Mouse (Mus musculus) mouse trophoblast stem cell (cell line): ENCODE data around the gene Armc7.
"Not testable (repeated sequence)": the region's sequence is repeated elsewhere in the genome, so short reads cannot be mapped to it uniquely, and the experiment has no call there.

Source experiments
- in situ Hi-C, 2 experiments: fragments of 300-500 bp; cut with MseI, MboI; formaldehyde crosslinking; loops; 2 replicates in 1 of 2; 3 replicates in 1 of 2; pipeline ENCODE4 v1.15.1; 2025

Gene Armc7

DNA sequence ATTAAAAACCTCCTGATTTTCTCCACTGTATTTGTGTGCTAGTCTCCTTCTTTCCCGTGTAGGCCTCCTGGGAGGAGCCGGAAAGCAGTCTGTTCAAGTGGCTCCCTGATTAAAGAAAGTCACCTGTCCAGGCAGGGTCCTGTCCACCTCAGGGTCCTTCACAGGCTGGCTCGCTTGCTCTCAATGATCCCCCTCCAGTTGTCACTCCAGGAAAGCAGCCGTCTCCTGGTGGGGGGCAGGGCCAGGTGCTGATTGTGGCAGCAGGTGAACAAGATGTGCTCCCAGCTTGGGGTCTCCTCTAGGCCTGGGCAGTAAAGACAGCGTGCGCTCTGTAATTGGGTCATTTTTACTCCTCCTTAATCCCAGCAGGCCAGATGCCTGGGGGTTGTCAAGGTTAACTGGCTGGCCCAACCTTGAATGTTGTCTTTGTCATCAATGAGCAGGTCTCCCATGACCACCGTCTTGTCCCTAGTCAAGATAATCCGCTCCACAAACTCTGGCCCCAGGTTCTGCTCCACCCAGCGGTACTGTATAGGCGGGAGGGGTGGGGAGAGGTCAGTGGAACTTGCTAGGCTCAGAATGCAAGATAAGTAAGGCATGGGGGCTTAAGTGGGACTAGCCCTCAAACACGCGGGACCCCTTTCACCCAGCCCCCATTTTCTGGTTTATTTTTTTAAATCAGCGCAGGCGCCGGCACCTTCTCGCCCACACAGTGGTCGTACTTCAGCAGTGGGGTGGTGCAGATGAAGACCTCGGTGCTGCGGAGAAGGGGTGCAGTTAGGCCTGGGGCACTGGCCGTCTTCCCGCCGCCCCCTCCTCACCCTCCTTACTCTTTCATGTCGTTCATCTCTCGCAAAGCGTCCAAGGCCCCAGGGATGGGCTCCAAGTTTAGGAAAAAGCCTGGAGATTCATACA is 15.2 kb downstream of the Armc7 start:
- in situ Hi-C loops: no loop called here

GRCm38 (mm10) chr11:115491356-115492083 is 16.1 kb downstream of the Armc7 start, which contains the start of gene Nt5c:
Nt5c (minus strand) TSS chr11:115491862.
- in situ Hi-C loops: no loop called here

DNA sequence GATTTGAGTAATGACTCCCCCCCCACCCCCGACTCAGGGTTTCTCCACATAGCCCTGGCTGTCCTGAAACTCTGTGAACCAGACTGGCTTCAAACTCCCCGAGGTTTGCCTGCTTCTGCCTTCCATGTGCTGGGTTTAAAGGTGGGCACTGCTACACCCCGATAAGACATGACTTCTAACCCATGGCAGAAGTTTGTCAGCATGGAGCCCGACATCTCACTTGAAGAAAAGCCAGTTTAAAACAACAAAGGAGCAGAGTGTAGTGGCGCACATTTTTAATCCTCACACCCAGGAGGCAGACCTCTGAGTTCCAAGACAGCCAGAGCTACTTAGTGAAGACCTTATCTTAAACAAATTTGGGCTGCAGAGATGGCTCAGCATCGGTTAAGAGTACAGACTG is 16.9 kb downstream of the Armc7 start:
- in situ Hi-C loops: no loop called here

- in situ Hi-C loops: not testable (repeated sequence)
Observed at GRCm38 (mm10) chr11:115496559-115496958, 21.1 kb downstream of the Armc7 start.

- in situ Hi-C loops: no loop called here
Observed at GRCm38 (mm10) chr11:115502636-115503035, 27.2 kb downstream of the Armc7 start.

- in situ Hi-C loops: no loop called here
Observed at GRCm38 (mm10) chr11:115506586-115506985, 31.1 kb downstream of the Armc7 start.

- in situ Hi-C loops: no loop called here
Observed at GRCm38 (mm10) chr11:115508061-115508460, 32.6 kb downstream of the Armc7 start.

GRCm38 (mm10) chr11:115509773-115510506 is 34.5 kb downstream of the Armc7 start:
- in situ Hi-C loops: no loop called here

DNA sequence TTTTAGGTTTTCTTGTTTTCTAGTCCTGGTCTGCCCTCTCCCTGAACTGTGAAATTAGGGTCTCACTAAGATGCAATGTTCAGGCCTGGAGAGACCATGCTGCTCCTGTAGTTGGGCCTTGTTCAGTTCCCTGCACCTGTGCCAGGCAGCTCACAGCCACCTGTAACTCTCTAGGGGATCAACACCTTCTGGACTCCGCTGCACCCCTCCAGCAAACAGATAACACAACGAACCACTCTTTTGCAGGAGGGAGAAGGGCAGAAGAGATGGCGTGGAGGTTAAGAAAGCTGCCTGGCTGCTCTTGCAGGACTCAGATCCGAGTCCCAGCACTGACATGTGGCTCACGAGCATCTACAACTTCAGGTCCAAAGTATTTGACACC is 35.0 kb downstream of the Armc7 start:
- in situ Hi-C loops: no loop called here

GRCm38 (mm10) chr11:115511121-115511520 is 35.7 kb downstream of the Armc7 start:
- in situ Hi-C loops: no loop called here

DNA sequence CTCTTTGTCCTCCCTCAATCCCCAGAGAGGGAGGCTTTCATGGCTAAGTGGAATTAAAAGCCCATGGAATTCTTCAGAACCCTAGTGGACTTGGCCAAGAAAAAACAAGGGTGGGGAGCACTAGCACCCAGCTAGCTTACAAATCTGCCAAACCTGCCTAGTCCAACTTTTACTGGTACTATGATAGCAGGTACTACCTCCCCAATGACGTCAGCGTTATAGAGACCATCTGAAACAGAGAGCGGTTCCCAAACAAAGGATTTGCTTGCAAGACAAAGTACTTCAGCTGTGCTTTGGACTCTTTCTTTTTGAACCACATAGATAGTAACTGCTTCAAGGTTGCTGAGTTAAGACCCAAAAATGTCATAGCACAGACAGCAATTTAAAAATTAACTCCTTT is 36.5 kb downstream of the Armc7 start:
- in situ Hi-C loops: no loop called here

GRCm38 (mm10) chr11:115512407-115513183 is 37.1 kb downstream of the Armc7 start:
- in situ Hi-C loops: no loop called here

DNA sequence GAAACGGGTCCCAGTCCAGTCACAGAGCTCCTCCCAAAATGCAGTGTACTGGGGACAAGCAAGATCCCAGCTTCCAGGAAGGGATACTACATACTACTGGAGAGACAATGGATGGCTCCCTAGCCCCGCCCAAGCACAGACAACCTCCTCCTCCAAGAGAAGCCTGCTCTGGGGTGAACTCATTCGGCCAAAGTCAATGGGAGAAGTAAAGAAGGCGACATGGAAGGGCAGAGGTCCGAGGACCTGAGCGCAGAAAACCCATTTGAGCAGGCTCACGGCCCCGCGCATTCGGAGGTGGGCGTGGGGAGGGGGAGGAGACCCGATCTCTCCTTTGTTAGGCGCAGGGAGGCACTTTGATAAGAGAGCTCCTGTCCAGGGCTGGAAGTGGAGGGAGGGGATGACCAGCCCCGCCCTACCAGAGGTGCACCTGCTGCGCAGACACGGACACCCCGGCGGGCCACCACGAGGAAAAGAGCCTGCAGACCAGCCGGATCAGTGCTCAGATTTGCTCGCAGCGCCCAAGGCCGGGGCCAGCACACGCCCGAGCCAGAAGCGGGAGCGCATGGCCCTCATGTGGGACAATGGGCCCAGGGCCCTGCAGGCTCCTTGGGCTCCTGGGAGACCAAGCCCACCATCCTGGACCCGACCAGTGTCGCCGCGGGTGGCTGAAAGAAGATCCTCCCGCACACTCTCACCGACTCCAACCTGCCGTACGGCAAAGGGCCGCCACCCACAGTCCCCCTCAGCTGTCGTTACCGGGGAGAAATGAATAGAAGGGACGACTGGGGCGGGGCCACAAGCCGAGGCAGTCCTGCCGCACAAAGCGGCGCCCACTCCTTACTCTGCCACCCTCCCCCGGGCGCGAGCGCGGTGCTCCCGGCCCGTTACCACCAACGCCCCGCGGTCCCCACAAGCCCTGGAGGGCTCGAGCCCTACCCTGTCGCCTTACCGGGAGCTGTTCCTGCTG is 38.1 kb downstream of the Armc7 start:
- in situ Hi-C loops: no loop called here

DNA sequence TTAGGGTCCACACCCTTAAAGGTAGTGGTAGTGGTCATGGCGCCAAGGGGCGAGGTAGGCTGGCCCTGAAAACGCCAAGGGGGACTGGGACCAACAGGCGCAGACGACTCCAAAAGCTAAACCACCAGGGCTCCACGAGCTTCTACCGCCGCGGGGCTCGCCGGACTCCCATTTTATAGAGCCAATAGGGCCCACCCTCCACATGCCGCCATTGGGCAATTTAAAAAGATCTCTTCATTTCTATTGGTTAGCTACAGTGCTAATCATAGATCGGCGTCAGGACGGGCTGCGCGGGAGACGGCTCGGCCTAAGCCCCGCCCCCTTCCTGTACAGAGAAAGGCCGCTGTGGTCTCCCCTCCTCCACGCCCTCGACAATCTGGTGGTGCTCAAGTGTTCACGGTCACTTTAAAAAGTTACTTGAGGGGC is 38.8 kb downstream of the Armc7 start, which contains the start of gene Jpt1:
Gene Jpt1 (minus strand): TSS at position 150 of the 426 bp plus-strand sequence.
- in situ Hi-C loops: no loop called here

GRCm38 (mm10) chr11:115515021-115515420 is 39.6 kb downstream of the Armc7 start:
- in situ Hi-C loops: no loop called here

- in situ Hi-C loops: no loop called here
Observed at GRCm38 (mm10) chr11:115516942-115517341, 41.5 kb downstream of the Armc7 start.

DNA sequence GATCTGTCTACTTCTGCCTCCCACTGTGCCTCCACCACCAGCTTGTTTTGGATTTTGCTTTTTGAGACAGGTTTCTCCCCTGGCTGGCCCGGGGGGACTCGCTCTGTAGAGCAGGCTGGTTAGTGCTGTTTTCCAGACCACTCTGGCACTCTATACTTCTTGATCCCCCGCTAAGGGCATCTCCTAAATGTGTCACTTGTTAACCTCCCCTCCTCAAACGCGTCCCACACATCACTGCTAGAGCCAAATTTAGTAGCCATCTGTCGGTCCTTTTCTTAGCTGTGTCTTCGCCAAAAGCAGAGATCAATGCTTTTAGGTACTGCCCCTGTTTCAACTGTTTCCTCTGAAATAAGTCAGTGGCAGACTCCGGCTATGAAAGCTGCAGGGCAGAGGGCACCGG is 43.2 kb downstream of the Armc7 start:
- in situ Hi-C loops: no loop called here

DNA sequence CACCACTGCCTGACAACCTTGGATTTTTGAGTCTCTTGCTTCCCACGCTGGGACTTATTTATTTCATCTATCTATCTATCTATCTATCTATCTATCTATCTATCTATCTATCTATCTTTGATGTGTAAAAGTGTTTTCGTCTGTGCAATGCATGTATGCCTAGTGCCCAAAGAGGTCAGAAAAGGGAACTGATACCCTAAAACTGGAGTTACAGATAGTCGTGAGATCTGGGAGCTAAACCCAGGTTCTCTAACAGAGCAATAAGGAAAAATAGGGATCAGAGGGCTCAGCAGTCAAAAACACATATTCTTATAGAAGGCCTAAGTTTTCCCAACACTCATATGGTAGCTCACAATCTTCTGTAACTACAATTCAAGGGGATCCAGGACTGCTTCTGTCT is 44.1 kb downstream of the Armc7 start:
- in situ Hi-C loops: no loop called here

DNA sequence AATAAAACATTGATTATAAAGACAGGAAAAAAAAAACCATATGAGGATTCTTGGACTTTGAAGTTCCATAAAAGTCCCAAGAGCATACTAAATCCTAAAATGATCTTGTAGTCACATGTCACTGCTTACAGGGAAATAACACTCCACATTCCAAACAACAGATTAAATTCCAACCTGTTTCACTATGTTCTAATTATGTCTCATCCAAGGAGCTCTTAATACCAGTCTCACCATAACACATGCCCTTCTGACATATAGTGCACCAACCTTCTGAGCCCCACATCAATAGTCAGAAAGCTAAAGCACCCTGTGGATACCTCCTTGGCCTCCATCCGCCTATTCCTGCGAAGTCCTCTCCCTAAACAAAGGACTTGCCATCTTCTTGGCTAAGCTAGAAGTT is 44.8 kb downstream of the Armc7 start:
- in situ Hi-C loops: no loop called here

DNA sequence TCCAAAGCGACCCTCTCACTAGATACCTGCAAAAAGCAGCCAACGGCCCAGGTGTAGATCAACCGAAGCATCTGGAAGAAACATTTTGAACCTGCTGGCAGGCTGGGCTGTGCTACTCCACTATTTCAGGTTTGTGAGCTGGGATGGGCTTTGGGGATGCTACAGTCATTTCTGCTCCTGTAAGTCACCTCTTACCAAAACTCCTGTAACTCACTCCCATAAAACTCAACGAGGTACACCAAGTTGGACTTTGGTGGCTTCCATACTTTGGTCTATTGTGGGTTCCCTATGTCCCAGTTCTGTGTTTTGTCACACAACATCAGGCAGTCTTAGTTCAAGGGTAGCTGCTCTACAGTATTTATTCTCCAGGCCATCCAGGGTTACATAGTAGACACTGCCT is 45.6 kb downstream of the Armc7 start:
- in situ Hi-C loops: no loop called here
